Mouse (Mus musculus): ENCODE results near the gene Ciao2b.

Ciao2b gene

GRCm38 (mm10) chr8:104620765-104621164 is 21.0 kb downstream of the Ciao2b start:
- no peak for DNase-seq (ENCODE audit: low read depth, low spot score)

GRCm38 (mm10) chr8:104613119-104613518 is 28.6 kb downstream of the Ciao2b start:
- DNase-seq (ENCODE audit: low read depth, low spot score) = no peak

- DNase-seq (ENCODE audit: low read depth, low spot score) = no peak
These were observed 30.2 kb downstream of the Ciao2b start for GRCm38 (mm10) chr8:104611613-104612012.

- DNase-seq (ENCODE audit: low read depth, low spot score) = no peak
These were observed 31.5 kb downstream of the Ciao2b start for GRCm38 (mm10) chr8:104610185-104610766.

GRCm38 (mm10) chr8:104609222-104609621 is 32.5 kb downstream of the Ciao2b start:
- DNase-seq (ENCODE audit: low read depth, low spot score) = no peak

- no peak for DNase-seq (ENCODE audit: low read depth, low spot score)
These were observed 33.8 kb downstream of the Ciao2b start for GRCm38 (mm10) chr8:104607944-104608343.

- no peak for DNase-seq (ENCODE audit: low read depth, low spot score)
These were observed 35.4 kb downstream of the Ciao2b start for GRCm38 (mm10) chr8:104606329-104606728.

- DNase-seq (ENCODE audit: low read depth, low spot score) = no peak
These were observed 38.5 kb downstream of the Ciao2b start for GRCm38 (mm10) chr8:104603245-104603593.

- DNase-seq (ENCODE audit: low read depth, low spot score) = peak; percentile 97
These were observed 39.1 kb downstream of the Ciao2b start for GRCm38 (mm10) chr8:104602468-104603244.

GRCm38 (mm10) chr8:104601941-104602371 is 39.8 kb downstream of the Ciao2b start:
- DNase-seq (ENCODE audit: low read depth, low spot score) = peak; percentile 86

- peak; percentile 35 for DNase-seq (ENCODE audit: low read depth, low spot score)
These were observed 40.4 kb downstream of the Ciao2b start for GRCm38 (mm10) chr8:104601386-104601785.

GRCm38 (mm10) chr8:104598496-104598895 is 43.3 kb downstream of the Ciao2b start:
- peak; percentile 26 for DNase-seq (ENCODE audit: low read depth, low spot score)

GRCm38 (mm10) chr8:104597656-104598055 is 44.1 kb downstream of the Ciao2b start:
- DNase-seq (ENCODE audit: low read depth, low spot score) = no peak

- peak; percentile 46 for DNase-seq (ENCODE audit: low read depth, low spot score)
These were observed 45.8 kb downstream of the Ciao2b start for GRCm38 (mm10) chr8:104595773-104596536.

- no peak for DNase-seq (ENCODE audit: low read depth, low spot score)
These were observed 47.0 kb downstream of the Ciao2b start for GRCm38 (mm10) chr8:104594611-104595362.

GRCm38 (mm10) chr8:104593536-104594325 is 48.0 kb downstream of the Ciao2b start:
- no peak for DNase-seq (ENCODE audit: low read depth, low spot score)

- DNase-seq (ENCODE audit: low read depth, low spot score) = no peak
These were observed 49.2 kb downstream of the Ciao2b start for GRCm38 (mm10) chr8:104592566-104592965.

GRCm38 (mm10) chr8:104591856-104592255 is 49.9 kb downstream of the Ciao2b start:
- DNase-seq (ENCODE audit: low read depth, low spot score) = no peak

GRCm38 (mm10) chr8:104591133-104591834 is 50.5 kb downstream of the Ciao2b start, which contains the start of gene Pdp2:
TSS of gene Pdp2 (plus strand) at chr8:104591451.
- DNase-seq (ENCODE audit: low read depth, low spot score) = peak; percentile 97

- DNase-seq (ENCODE audit: low read depth, low spot score) = no peak
These were observed 51.5 kb downstream of the Ciao2b start for GRCm38 (mm10) chr8:104590284-104590683.

Measured in R1 (cell line).